Mouse (Mus musculus) liver, adult 2 months (tissue): ENCODE results near the gene Cenpe. TPM values are rescaled to one million over a fixed set of nuclear protein-coding genes. Genes with fewer than 3 reads are reported as not detected.

Experiments
- DNase-seq: peaks from one replicate; pipeline ENCODE4 v3.0.0-alpha.2; 2011; ENCODE audit warnings: low read depth, low spot score; ENCODE audit errors: extremely low read depth
- H3K27ac ChIP-seq: fragments of 200-500 bp; replicated peaks from 2 replicates; pipeline ENCODE4 v1.5.1; 2012; ENCODE audit warnings: low read depth, mild to moderate bottlenecking, control low read depth, inconsistent platforms, low read length; ENCODE audit not compliant: insufficient read depth
- H3K27me3 ChIP-seq: fragments of 200-500 bp; 2 replicates; pipeline ENCODE4 v1.6.1; 2012; ENCODE audit warnings: mild to moderate bottlenecking, moderate library complexity, low read length, inconsistent platforms; ENCODE audit not compliant: control insufficient read depth, insufficient read depth
- H3K36me3 ChIP-seq: fragments of 200-500 bp; 2 replicates; pipeline ENCODE4 v1.6.1; 2012; ENCODE audit warnings: low read length, inconsistent platforms; ENCODE audit not compliant: control insufficient read depth, insufficient read depth
- H3K4me1 ChIP-seq: fragments of 200-500 bp; 2 replicates; pipeline ENCODE4 v1.6.1; 2011; ENCODE audit warnings: low read length; ENCODE audit not compliant: control insufficient read depth, insufficient read depth
- H3K4me3 ChIP-seq: fragments of 200-500 bp; 2 replicates; pipeline ENCODE4 v1.5.1; 2011; ENCODE audit warnings: low read depth, mild to moderate bottlenecking, control low read depth, low read length, moderate library complexity; ENCODE audit not compliant: insufficient read depth
- H3K79me2 ChIP-seq: fragments of 200-500 bp; 2 replicates; pipeline ENCODE4 v1.6.1; 2012; ENCODE audit warnings: inconsistent platforms, mild to moderate bottlenecking, low read length, moderate library complexity; ENCODE audit not compliant: control insufficient read depth, insufficient read depth
- H3K9ac ChIP-seq: fragments of 200-500 bp; 2 replicates; pipeline ENCODE4 v1.6.1; 2012; ENCODE audit warnings: low read depth, mild to moderate bottlenecking, control low read depth, inconsistent platforms, low read length
- CTCF ChIP-seq: fragments of 200-500 bp; IDR thresholded peaks from 2 replicates; pipeline ENCODE4 v1.5.1; 2011; ENCODE audit warnings: low read depth, low read length, control low read depth
- POLR2A ChIP-seq: fragments of 200-500 bp; IDR thresholded peaks from 2 replicates; pipeline ENCODE4 v1.6.1; 2011; ENCODE audit warnings: low read length, control low read depth; ENCODE audit not compliant: insufficient read depth; ENCODE audit errors: extremely low read depth
- WGBS: fragments of 180-500 bp; shearing (Covaris S2); methylation state at CpG from one replicate; pipeline ENCODE4 v1.1.7; 2018; 5-methylcytosine and 5-hydroxymethylcytosine counted together
- polyA plus RNA-seq: library from polyadenylated mRNA; depleted of rRNA; stranded (reverse); fragments of >200 nt; gene quantifications from 2 replicates; pipeline ENCODE4 v1.2.3, GENCODE M21; 2012
- total RNA-seq: library from RNA; depleted of rRNA; stranded (reverse); fragments of >200 nt; gene quantifications from 2 replicates; pipeline ENCODE4 v1.2.3, GENCODE M21; 2014

Gene Cenpe
- total and polyA plus RNA-seq, 2 experiments = 0.01 to 0.18 TPM

GRCm38 (mm10) chr3:135295559-135295958, 83.2 kb downstream of the Cenpe start:
- no peak for DNase-seq
- no peak overlapping the region for H3K27ac ChIP-seq
- H3K79me2 ChIP-seq = no peaks in the 10 kb centered on the region
- H3K4me3 ChIP-seq = no peak overlapping the region
- no peaks in the 10 kb centered on the region for H3K4me1 ChIP-seq
- TF ChIP-seq POLR2A (no peak), CTCF (no peak)
- H3K36me3 ChIP-seq = no peaks in the 10 kb centered on the region
- WGBS = 95% methylated on average over 1 of the region's 1 CpGs
- H3K27me3 ChIP-seq = no peaks in the 10 kb centered on the region
- H3K9ac ChIP-seq = no peak overlapping the region

- WGBS = 77% methylated on average over 3 of the region's 3 CpGs
- Histone ChIP-seq H3K4me1 (no peaks in the 10 kb centered on the region), H3K79me2 (no peaks in the 10 kb centered on the region), H3K36me3 (no peaks in the 10 kb centered on the region), H3K27ac (no peak overlapping the region), H3K27me3 (no peaks in the 10 kb centered on the region), H3K4me3 (no peak overlapping the region), H3K9ac (no peak overlapping the region)
- no peak for TF ChIP-seq POLR2A
- no peak for TF ChIP-seq CTCF
- no peak for DNase-seq
Measured at GRCm38 (mm10) chr3:135298560-135298959, 86.2 kb downstream of the Cenpe start.

GRCm38 (mm10) chr3:135300081-135300480, 87.7 kb downstream of the Cenpe start:
- 72% methylated on average over 6 of the region's 6 CpGs for whole genome bisulfite sequencing
- Histone ChIP-seq H3K27ac (no peak overlapping the region), H3K9ac (no peak overlapping the region), H3K36me3 (no peaks in the 10 kb centered on the region), H3K27me3 (no peaks in the 10 kb centered on the region), H3K79me2 (no peaks in the 10 kb centered on the region), H3K4me3 (no peak overlapping the region), H3K4me1 (no peaks in the 10 kb centered on the region)
- TF ChIP-seq CTCF = no peak
- no peak for TF ChIP-seq POLR2A
- DNase-seq = no peak

- no peaks in the 10 kb centered on the region for H3K36me3 ChIP-seq
- H3K27ac ChIP-seq = no peak overlapping the region
- H3K9ac ChIP-seq = no peak overlapping the region
- no peak overlapping the region for H3K4me3 ChIP-seq
- no peak for DNase-seq
- no peaks in the 10 kb centered on the region for H3K79me2 ChIP-seq
- no peaks in the 10 kb centered on the region for H3K4me1 ChIP-seq
- TF ChIP-seq CTCF (no peak), POLR2A (no peak)
- 71% methylated on average over 6 of the region's 6 CpGs for WGBS
- no peaks in the 10 kb centered on the region for H3K27me3 ChIP-seq
Measured at GRCm38 (mm10) chr3:135304060-135304459, 91.7 kb downstream of the Cenpe start.

GRCm38 (mm10) chr3:135304566-135304965, 92.2 kb downstream of the Cenpe start:
- Histone ChIP-seq H3K4me1 (no peaks in the 10 kb centered on the region), H3K9ac (no peak overlapping the region), H3K27me3 (no peaks in the 10 kb centered on the region), H3K27ac (no peak overlapping the region), H3K4me3 (no peak overlapping the region), H3K36me3 (no peaks in the 10 kb centered on the region), H3K79me2 (no peaks in the 10 kb centered on the region)
- WGBS = 64% methylated on average over 9 of the region's 9 CpGs
- no peak for DNase-seq
- no peak for TF ChIP-seq CTCF
- no peak for TF ChIP-seq POLR2A

- WGBS = 11% methylated on average over 26 of the region's 28 CpGs
- no peaks in the 10 kb centered on the region for H3K36me3 ChIP-seq
- peak within 1 kb of the TSS; percentile 35; the same call in 1 of the 2 replicates for H3K4me3 ChIP-seq
- H3K27ac ChIP-seq = no peak within 1 kb of the TSS
- no peak within 1 kb of the TSS for H3K9ac ChIP-seq
- no peak for TF ChIP-seq CTCF
- no peak for TF ChIP-seq POLR2A
- H3K4me1 ChIP-seq = no peaks in the 10 kb centered on the region
- peak; percentile 72 for DNase-seq
- no peaks in the 10 kb centered on the region for H3K79me2 ChIP-seq
- no peaks in the 10 kb centered on the region for H3K27me3 ChIP-seq
Measured at GRCm38 (mm10) chr3:135307411-135308259, 95.3 kb downstream of the Cenpe start, which contains the start of gene Slc9b2. Gene Slc9b2 (plus strand): TSS chr3:135307700.
